Mouse (Mus musculus) forebrain, embryonic 16.5 days (tissue): ENCODE results near the gene Pih1d2. TPM values are rescaled to one million over a fixed set of nuclear protein-coding genes. Genes with fewer than 3 reads are reported as not detected.
"Not testable (repeated sequence)": the region's sequence is repeated elsewhere in the genome, so short reads cannot be mapped to it uniquely, and the experiment has no call there.

ENCODE experiments used
- ATAC-seq: fragments of 200-750 bp; cut with Nextera tagmentation; 2 replicates; pipeline ENCODE4 v1.8.0; 2017; ENCODE audit warnings: mild to moderate bottlenecking, moderate library complexity
- H3K27ac ChIP-seq: fragments of 300-500 bp; sonication (generic); 2 replicates; pipeline ENCODE4 v1.5.1; 2014; ENCODE audit warnings: low read length, control low read depth
- H3K27me3 ChIP-seq: fragments of 300-500 bp; sonication (generic); replicated peaks from 2 replicates; pipeline ENCODE4 v1.6.1; 2014; ENCODE audit warnings: low read length; ENCODE audit not compliant: control insufficient read depth, insufficient read depth
- H3K36me3 ChIP-seq: fragments of 300-500 bp; sonication (generic); 2 replicates; pipeline ENCODE4 v1.6.1; 2014; ENCODE audit not compliant: control insufficient read depth, insufficient read depth
- H3K4me1 ChIP-seq: fragments of 300-500 bp; sonication (generic); replicated peaks from 2 replicates; pipeline ENCODE4 v1.6.1; 2014; ENCODE audit warnings: low read length; ENCODE audit not compliant: control insufficient read depth, insufficient read depth
- H3K4me2 ChIP-seq: fragments of 300-500 bp; sonication (generic); 2 replicates; pipeline ENCODE4 v1.6.1; 2014; ENCODE audit warnings: mild to moderate bottlenecking, low read length, control low read depth
- H3K4me3 ChIP-seq: fragments of 300-500 bp; sonication (generic); replicated peaks from 2 replicates; pipeline ENCODE4 v1.5.1; 2014; ENCODE audit warnings: mild to moderate bottlenecking, low read length, control low read depth
- H3K9ac ChIP-seq: fragments of 300-500 bp; sonication (generic); replicated peaks from 2 replicates; pipeline ENCODE4 v1.6.1; 2014; ENCODE audit warnings: low read depth, low read length, control low read depth
- H3K9me3 ChIP-seq: fragments of 300-500 bp; sonication (generic); 2 replicates; pipeline ENCODE4 v1.6.1; 2016; ENCODE audit warnings: low read length; ENCODE audit not compliant: control insufficient read depth
- WGBS: fragments of 180-500 bp; shearing (Covaris S2); extraction: QIAGEN DNeasy Blood & Tissue Kit; methylation state at CpG from one replicate; pipeline ENCODE4 v1.1.7; 2014; 5-methylcytosine and 5-hydroxymethylcytosine counted together
- polyA plus RNA-seq: library from polyadenylated mRNA; unstranded; fragments of >200 nt; fragmentation: Nextera tagmentation; extraction: Ambion mirVana; gene quantifications from 2 replicates; pipeline ENCODE4 v1.2.1, GENCODE M21; 2015

Pih1d2 gene
- polyA plus RNA-seq, 1 experiment from 2014 or later = 4.1 TPM

- H3K27ac ChIP-seq = no peak overlapping the region
- H3K9me3 ChIP-seq = no peaks in the 10 kb centered on the region
- H3K4me1 ChIP-seq = peaks cover 10% of the 10 kb centered on the region
- peaks cover 27% of the 10 kb centered on the region for H3K36me3 ChIP-seq
- no peak overlapping the region for H3K4me3 ChIP-seq
- H3K4me2 ChIP-seq = no peak overlapping the region
- no peak for ATAC-seq
- H3K27me3 ChIP-seq = no peaks in the 10 kb centered on the region
- no peak overlapping the region for H3K9ac ChIP-seq
- 90% methylated on average over 4 of the region's 4 CpGs for WGBS
Measured at GRCm38 (mm10) chr9:50612115-50612514, 5.0 kb upstream of the Pih1d2 start.

GRCm38 (mm10) chr9:50616161-50616560 is 960 bp upstream of the Pih1d2 start:
- WGBS = 36% methylated on average over 11 of the region's 11 CpGs
- H3K27ac ChIP-seq = no peak overlapping the region
- no peak for ATAC-seq

GRCm38 (mm10) chr9:50617794-50618330 is 741 bp downstream of the Pih1d2 start:
- Histone ChIP-seq H3K27ac (no peak overlapping the region), H3K4me2 (peak overlapping the region; percentile 78; the same call in 1 of the 2 replicates), H3K4me3 (peak overlapping the region; percentile 100; the same call in 1 of the 2 replicates), H3K9ac (no peak overlapping the region), H3K9me3 (no peaks in the 10 kb centered on the region), H3K36me3 (peaks cover 15% of the 10 kb centered on the region), H3K4me1 (peaks cover 12% of the 10 kb centered on the region), H3K27me3 (no peaks in the 10 kb centered on the region)
- ATAC-seq = no peak
- WGBS = 61% methylated on average over 9 of the region's 9 CpGs

More at GRCm38 (mm10) chr9:50616161-50616560, 960 bp upstream of the Pih1d2 start:
- Histone ChIP-seq H3K4me1 (peaks cover 12% of the 10 kb centered on the region), H3K4me2 (peak overlapping the region; percentile 78), H3K9ac (peak overlapping the region; percentile 93), H3K9me3 (no peaks in the 10 kb centered on the region), H3K4me3 (peak overlapping the region; percentile 100), H3K36me3 (peaks cover 15% of the 10 kb centered on the region), H3K27me3 (no peaks in the 10 kb centered on the region)

GRCm38 (mm10) chr9:50630903-50631302 is 13.8 kb downstream of the Pih1d2 start:
- 85% methylated on average over 6 of the region's 8 CpGs for WGBS
- ATAC-seq, H3K4me2 ChIP-seq: not testable (repeated sequence)

GRCm38 (mm10) chr9:50632016-50632688 is 15.0 kb downstream of the Pih1d2 start:
- Histone ChIP-seq H3K4me3 (no peak overlapping the region), H3K9ac (no peak overlapping the region), H3K27ac (no peak overlapping the region), H3K4me2 (no peak overlapping the region), H3K4me1 (no peaks in the 10 kb centered on the region), H3K27me3 (no peaks in the 10 kb centered on the region), H3K36me3 (peaks cover 23% of the 10 kb centered on the region), H3K9me3 (no peaks in the 10 kb centered on the region)
- ATAC-seq = no peak
- 93% methylated on average over 6 of the region's 6 CpGs for WGBS

More at GRCm38 (mm10) chr9:50630903-50631302, 13.8 kb downstream of the Pih1d2 start:
- not testable (repeated sequence) for H3K9me3 ChIP-seq, H3K9ac ChIP-seq, H3K27ac ChIP-seq, H3K4me3 ChIP-seq, H3K4me1 ChIP-seq, H3K27me3 ChIP-seq
- H3K36me3 ChIP-seq = peaks cover 18% of the 10 kb centered on the region

GRCm38 (mm10) chr9:50633059-50633458 is 15.9 kb downstream of the Pih1d2 start:
- no peaks in the 10 kb centered on the region for H3K27me3 ChIP-seq
- no peaks in the 10 kb centered on the region for H3K9me3 ChIP-seq
- no peak overlapping the region for H3K4me3 ChIP-seq
- H3K4me1 ChIP-seq = no peaks in the 10 kb centered on the region
- no peak overlapping the region for H3K27ac ChIP-seq
- H3K9ac ChIP-seq = no peak overlapping the region
- WGBS = 75% methylated on average over 2 of the region's 2 CpGs
- H3K36me3 ChIP-seq = peaks cover 28% of the 10 kb centered on the region
- no peak for ATAC-seq
- H3K4me2 ChIP-seq = no peak overlapping the region

GRCm38 (mm10) chr9:50634270-50634669 is 17.1 kb downstream of the Pih1d2 start:
- no peaks in the 10 kb centered on the region for H3K9me3 ChIP-seq
- 96% methylated on average over 11 of the region's 11 CpGs for WGBS
- no peaks in the 10 kb centered on the region for H3K4me1 ChIP-seq
- H3K27me3 ChIP-seq = no peaks in the 10 kb centered on the region
- ATAC-seq = no peak
- H3K4me2 ChIP-seq = no peak overlapping the region
- no peak overlapping the region for H3K4me3 ChIP-seq
- H3K27ac ChIP-seq = no peak overlapping the region
- peaks cover 28% of the 10 kb centered on the region for H3K36me3 ChIP-seq
- H3K9ac ChIP-seq = no peak overlapping the region

- no peaks in the 10 kb centered on the region for H3K27me3 ChIP-seq
- no peak overlapping the region for H3K27ac ChIP-seq
- H3K36me3 ChIP-seq = peaks cover 46% of the 10 kb centered on the region
- no peaks in the 10 kb centered on the region for H3K9me3 ChIP-seq
- H3K4me1 ChIP-seq = no peaks in the 10 kb centered on the region
- no peak overlapping the region for H3K9ac ChIP-seq
- no peak overlapping the region for H3K4me3 ChIP-seq
- no peak overlapping the region for H3K4me2 ChIP-seq
- WGBS = 82% methylated on average over 10 of the region's 10 CpGs
- no peak for ATAC-seq
Measured at GRCm38 (mm10) chr9:50646826-50647370, 29.8 kb downstream of the Pih1d2 start.

GRCm38 (mm10) chr9:50650503-50650902 is 33.4 kb downstream of the Pih1d2 start:
- no peak for ATAC-seq
- H3K4me1 ChIP-seq = no peaks in the 10 kb centered on the region
- H3K27me3 ChIP-seq = no peaks in the 10 kb centered on the region
- H3K9ac ChIP-seq = no peak overlapping the region
- no peak overlapping the region for H3K4me2 ChIP-seq
- H3K36me3 ChIP-seq = peaks cover 39% of the 10 kb centered on the region
- H3K27ac ChIP-seq = no peak overlapping the region
- WGBS = 96% methylated on average over 10 of the region's 10 CpGs
- no peak overlapping the region for H3K4me3 ChIP-seq
- no peaks in the 10 kb centered on the region for H3K9me3 ChIP-seq
